Mouse (Mus musculus): ENCODE measurements around the gene 2410004P03Rik. TPM values are rescaled to one million over a fixed set of nuclear protein-coding genes. Genes with fewer than 3 reads are reported as not detected.

The 2410004P03Rik gene
- polyA plus RNA-seq, 1 experiment, result 0.02 TPM

- TF ChIP-seq CTCF (conservative IDR thresholded peaks at IDR 0.05; ENCODE audit: insufficient read depth, insufficient read length, low read depth, low read length) (no peak), POLR2A (IDR thresholded peaks at IDR 0.05; ENCODE audit: low read depth, low read length) (no peak)
- no peak overlapping the region for H3K4me3 ChIP-seq (ENCODE audit: insufficient read depth, low read depth, low read length)
Observed at GRCm38 (mm10) chr12:17000628-17001027, 10.9 kb downstream of the 2410004P03Rik start.

GRCm38 (mm10) chr12:16999739-17000497, 11.6 kb downstream of the 2410004P03Rik start, which contains the start of gene Pqlc3:
Gene Pqlc3 (minus strand): TSS chr12:17000408.
- DNase-seq, result peak; percentile 87
- 1% methylated on average over 54 of the region's 57 CpGs for WGBS
- TF ChIP-seq CTCF (conservative IDR thresholded peaks at IDR 0.05; ENCODE audit: insufficient read depth, insufficient read length, low read depth, low read length) (no peak), POLR2A (IDR thresholded peaks at IDR 0.05; ENCODE audit: low read depth, low read length) (no peak)
- no peaks in the 10 kb centered on the region for H3K36me3 ChIP-seq (ENCODE audit: control insufficient read depth, insufficient read depth, low read length)
- no peaks in the 10 kb centered on the region for H3K27me3 ChIP-seq (replicated peaks; ENCODE audit: control insufficient read depth, insufficient read depth, low read length)
- H3K27ac ChIP-seq (ENCODE audit: insufficient read depth, low read depth, low read length), result no peak within 1 kb of the TSS
- H3K4me1 ChIP-seq (ENCODE audit: control insufficient read depth, insufficient read depth, low read length), result no peaks in the 10 kb centered on the region
- peak within 1 kb of the TSS; percentile 60 for H3K4me3 ChIP-seq (ENCODE audit: insufficient read depth, low read depth, low read length)

More at GRCm38 (mm10) chr12:17000628-17001027, 10.9 kb downstream of the 2410004P03Rik start:
- Histone ChIP-seq H3K27ac (ENCODE audit: insufficient read depth, low read depth, low read length) (no peak overlapping the region), H3K36me3 (ENCODE audit: control insufficient read depth, insufficient read depth, low read length) (no peaks in the 10 kb centered on the region), H3K27me3 (replicated peaks; ENCODE audit: control insufficient read depth, insufficient read depth, low read length) (no peaks in the 10 kb centered on the region), H3K4me1 (ENCODE audit: control insufficient read depth, insufficient read depth, low read length) (no peaks in the 10 kb centered on the region)
- 51% methylated on average over 6 of the region's 6 CpGs for WGBS
- no peak for DNase-seq

- H3K36me3 ChIP-seq (ENCODE audit: control insufficient read depth, insufficient read depth, low read length), result no peaks in the 10 kb centered on the region
- DNase-seq, result no peak
- H3K27me3 ChIP-seq (replicated peaks; ENCODE audit: control insufficient read depth, insufficient read depth, low read length), result no peaks in the 10 kb centered on the region
- no peaks in the 10 kb centered on the region for H3K4me1 ChIP-seq (ENCODE audit: control insufficient read depth, insufficient read depth, low read length)
- H3K4me3 ChIP-seq (ENCODE audit: insufficient read depth, low read depth, low read length), result peak overlapping the region; percentile 60
- TF ChIP-seq POLR2A (IDR thresholded peaks at IDR 0.05; ENCODE audit: low read depth, low read length) (no peak), CTCF (conservative IDR thresholded peaks at IDR 0.05; ENCODE audit: insufficient read depth, insufficient read length, low read depth, low read length) (no peak)
- no peak overlapping the region for H3K27ac ChIP-seq (ENCODE audit: insufficient read depth, low read depth, low read length)
- 11% methylated on average over 10 of the region's 10 CpGs for WGBS
Observed at GRCm38 (mm10) chr12:16999146-16999545, 12.4 kb downstream of the 2410004P03Rik start.

- Histone ChIP-seq H3K4me1 (ENCODE audit: control insufficient read depth, insufficient read depth, low read length) (no peaks in the 10 kb centered on the region), H3K27ac (ENCODE audit: insufficient read depth, low read depth, low read length) (no peak overlapping the region), H3K36me3 (ENCODE audit: control insufficient read depth, insufficient read depth, low read length) (no peaks in the 10 kb centered on the region), H3K4me3 (ENCODE audit: insufficient read depth, low read depth, low read length) (no peak overlapping the region), H3K27me3 (replicated peaks; ENCODE audit: control insufficient read depth, insufficient read depth, low read length) (no peaks in the 10 kb centered on the region)
- WGBS, result 93% methylated on average over 5 of the region's 5 CpGs
- DNase-seq, result no peak
- TF ChIP-seq CTCF (conservative IDR thresholded peaks at IDR 0.05; ENCODE audit: insufficient read depth, insufficient read length, low read depth, low read length) (no peak), POLR2A (IDR thresholded peaks at IDR 0.05; ENCODE audit: low read depth, low read length) (no peak)
Observed at GRCm38 (mm10) chr12:16996886-16997462, 14.6 kb downstream of the 2410004P03Rik start.

GRCm38 (mm10) chr12:16996281-16996680, 15.2 kb downstream of the 2410004P03Rik start:
- no peaks in the 10 kb centered on the region for H3K4me1 ChIP-seq (ENCODE audit: control insufficient read depth, insufficient read depth, low read length)
- H3K27me3 ChIP-seq (replicated peaks; ENCODE audit: control insufficient read depth, insufficient read depth, low read length), result no peaks in the 10 kb centered on the region
- no peak for TF ChIP-seq POLR2A (IDR thresholded peaks at IDR 0.05; ENCODE audit: low read depth, low read length)
- no peak for TF ChIP-seq CTCF (conservative IDR thresholded peaks at IDR 0.05; ENCODE audit: insufficient read depth, insufficient read length, low read depth, low read length)
- WGBS, result 88% methylated on average over 5 of the region's 5 CpGs
- no peaks in the 10 kb centered on the region for H3K36me3 ChIP-seq (ENCODE audit: control insufficient read depth, insufficient read depth, low read length)
- DNase-seq, result no peak
- H3K4me3 ChIP-seq (ENCODE audit: insufficient read depth, low read depth, low read length), result no peak overlapping the region
- no peak overlapping the region for H3K27ac ChIP-seq (ENCODE audit: insufficient read depth, low read depth, low read length)

- DNase-seq, result no peak
Observed at GRCm38 (mm10) chr12:16994291-16994690, 17.2 kb downstream of the 2410004P03Rik start.

GRCm38 (mm10) chr12:16992355-16992754, 19.2 kb downstream of the 2410004P03Rik start:
- no peak for DNase-seq
- Histone ChIP-seq H3K36me3 (ENCODE audit: control insufficient read depth, insufficient read depth, low read length) (no peaks in the 10 kb centered on the region), H3K27ac (ENCODE audit: insufficient read depth, low read depth, low read length) (no peak overlapping the region), H3K4me3 (ENCODE audit: insufficient read depth, low read depth, low read length) (no peak overlapping the region), H3K27me3 (replicated peaks; ENCODE audit: control insufficient read depth, insufficient read depth, low read length) (no peaks in the 10 kb centered on the region), H3K4me1 (ENCODE audit: control insufficient read depth, insufficient read depth, low read length) (no peaks in the 10 kb centered on the region)
- WGBS, result 89% methylated on average over 2 of the region's 2 CpGs
- TF ChIP-seq CTCF (conservative IDR thresholded peaks at IDR 0.05; ENCODE audit: insufficient read depth, insufficient read length, low read depth, low read length), result no peak
- no peak for TF ChIP-seq POLR2A (IDR thresholded peaks at IDR 0.05; ENCODE audit: low read depth, low read length)

More at GRCm38 (mm10) chr12:16994291-16994690, 17.2 kb downstream of the 2410004P03Rik start:
- Histone ChIP-seq H3K27ac (ENCODE audit: insufficient read depth, low read depth, low read length) (no peak overlapping the region), H3K36me3 (ENCODE audit: control insufficient read depth, insufficient read depth, low read length) (no peaks in the 10 kb centered on the region), H3K4me1 (ENCODE audit: control insufficient read depth, insufficient read depth, low read length) (no peaks in the 10 kb centered on the region), H3K4me3 (ENCODE audit: insufficient read depth, low read depth, low read length) (no peak overlapping the region), H3K27me3 (replicated peaks; ENCODE audit: control insufficient read depth, insufficient read depth, low read length) (no peaks in the 10 kb centered on the region)
- TF ChIP-seq POLR2A (IDR thresholded peaks at IDR 0.05; ENCODE audit: low read depth, low read length), result no peak
- no peak for TF ChIP-seq CTCF (conservative IDR thresholded peaks at IDR 0.05; ENCODE audit: insufficient read depth, insufficient read length, low read depth, low read length)
- WGBS, result 75% methylated on average over 2 of the region's 2 CpGs
